Mouse (Mus musculus) A20 (cell line): ENCODE results near the gene Birc2.

Experiments
- DNase-seq: peaks from one replicate; pipeline ENCODE4 v3.0.0-alpha.2; 2011; ENCODE audit warnings: low read depth, low spot score

Birc2 gene

DNA sequence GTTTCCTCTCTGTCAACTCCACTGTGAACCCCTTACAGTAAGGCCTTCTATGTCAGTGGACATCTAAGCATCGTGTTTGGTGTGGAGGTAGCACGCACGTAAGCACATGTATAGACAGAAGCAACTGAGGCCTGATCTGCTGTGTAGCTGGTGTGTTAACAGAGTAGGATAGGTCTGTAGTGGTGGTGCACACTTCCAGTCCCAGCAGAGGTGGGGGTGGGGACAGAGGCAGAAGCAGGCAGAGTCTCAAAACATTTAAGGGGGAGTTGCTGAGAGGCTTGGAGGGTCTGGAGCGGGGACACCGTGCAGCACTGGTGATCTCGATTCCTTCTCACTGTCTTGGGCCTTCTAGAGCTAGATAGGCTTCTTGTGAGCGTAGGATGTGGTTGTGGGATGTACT, 50.8 kb downstream of the Birc2 start:
- no peak for DNase-seq

DNA sequence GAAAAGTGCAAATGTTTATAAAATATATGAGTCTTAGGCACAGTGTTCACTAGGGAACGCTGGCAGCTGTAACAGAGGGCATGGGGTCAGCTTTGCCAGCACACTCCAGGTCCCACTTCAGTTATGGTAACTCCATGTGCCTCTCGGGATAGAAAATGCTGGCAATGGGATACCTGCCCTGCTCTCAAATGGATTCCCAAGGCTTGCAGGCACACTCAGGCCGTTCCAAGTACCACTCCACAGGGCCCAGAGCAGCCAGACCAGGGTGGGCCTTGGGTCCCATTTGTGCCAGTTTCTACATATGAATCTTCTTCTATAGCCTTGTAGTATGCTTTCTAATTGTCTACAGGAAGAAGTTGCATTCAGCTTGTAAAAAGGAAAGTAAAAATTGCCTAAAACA, 51.5 kb downstream of the Birc2 start:
- DNase-seq: no peak

GRCm38 (mm10) chr9:7784615-7785012, 52.2 kb downstream of the Birc2 start:
- DNase-seq: no peak

GRCm38 (mm10) chr9:7783823-7784614, 52.8 kb downstream of the Birc2 start:
- DNase-seq: no peak

DNA sequence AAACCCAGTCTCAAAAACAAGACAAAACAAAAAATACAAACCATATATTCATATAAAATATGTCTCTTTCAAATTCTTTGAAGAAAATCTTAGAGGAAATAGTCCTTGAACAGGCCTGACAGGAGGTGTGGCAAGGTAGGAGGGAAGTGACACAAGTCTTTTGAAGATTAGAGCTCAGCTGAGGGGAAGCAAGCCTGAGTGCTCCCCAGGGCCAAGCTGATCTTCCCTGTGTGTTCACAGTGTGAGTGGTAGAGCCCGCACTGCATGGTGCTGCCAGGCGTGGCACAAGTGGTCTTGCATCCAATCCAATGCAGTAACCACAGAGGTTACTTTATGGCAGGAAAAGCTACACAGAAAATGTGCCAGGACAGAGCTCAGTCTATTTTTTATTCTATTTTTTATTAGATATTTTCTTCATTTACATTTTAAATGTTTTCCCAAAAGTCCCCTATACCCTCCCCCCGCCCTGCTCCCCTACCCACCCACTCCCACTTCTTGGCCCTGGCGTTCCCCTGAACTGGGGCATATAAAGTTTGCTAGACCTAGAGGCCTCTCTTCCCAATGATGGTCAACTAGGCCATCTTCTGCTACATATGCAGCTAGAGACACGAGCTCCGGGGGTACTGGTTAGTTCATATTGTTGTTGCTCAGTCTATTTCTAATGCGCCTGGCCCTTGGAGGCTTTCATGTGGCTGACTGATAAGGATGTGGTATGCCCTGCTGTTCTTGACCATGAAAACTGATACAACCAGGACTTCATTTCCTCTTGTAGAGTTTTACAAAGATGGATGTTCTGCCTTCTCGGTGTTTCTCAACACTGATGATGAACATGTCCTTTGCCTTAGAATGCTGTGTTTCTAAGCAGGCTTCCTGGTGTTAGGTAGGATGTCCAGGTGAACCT, 56.4 kb downstream of the Birc2 start:
- DNase-seq: peak; percentile 42

DNA sequence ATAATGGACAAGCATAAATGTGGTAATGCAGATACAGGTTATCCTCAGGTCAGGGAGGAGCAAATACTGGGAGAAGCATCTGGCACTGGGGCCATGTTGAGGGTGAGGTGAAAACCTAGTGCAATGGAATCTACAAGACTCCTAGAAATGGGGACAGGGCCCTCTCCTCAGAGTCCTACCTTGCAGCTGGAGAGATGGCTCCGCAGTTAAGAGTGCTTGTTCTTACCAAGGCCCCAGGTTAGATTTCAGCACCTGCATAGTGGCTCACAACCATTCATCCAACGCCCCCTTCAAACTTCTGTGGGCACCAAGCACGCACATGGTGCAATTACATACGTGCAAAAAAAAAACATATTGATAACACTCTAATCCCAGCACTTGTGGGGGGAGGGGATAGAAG, 57.1 kb downstream of the Birc2 start:
- DNase-seq: no peak

GRCm38 (mm10) chr9:7778771-7779170, 58.1 kb downstream of the Birc2 start:
- DNase-seq: no peak

DNA sequence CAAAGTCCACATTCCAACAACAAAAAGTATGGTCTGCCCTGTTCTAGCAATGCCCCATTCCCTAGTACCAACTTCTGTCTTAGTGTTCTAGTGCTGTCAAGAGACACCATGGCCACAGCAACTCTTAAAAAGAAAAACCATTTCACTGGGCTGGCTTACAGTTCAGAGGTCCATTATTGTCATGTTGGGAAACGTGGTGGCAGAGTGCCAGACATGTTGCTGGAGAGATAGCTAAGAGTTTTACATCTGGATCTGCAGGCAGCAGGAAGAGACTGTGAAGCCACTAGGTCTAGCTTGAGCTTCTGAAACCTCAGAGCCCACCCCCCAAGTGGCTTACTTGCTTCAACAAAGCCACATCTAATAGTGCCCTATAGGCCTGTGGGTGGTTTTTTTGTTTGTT, 59.2 kb downstream of the Birc2 start:
- DNase-seq: no peak

GRCm38 (mm10) chr9:7776940-7777339, 59.9 kb downstream of the Birc2 start:
- DNase-seq: no peak

GRCm38 (mm10) chr9:7775986-7776385, 60.9 kb downstream of the Birc2 start:
- DNase-seq: no peak

GRCm38 (mm10) chr9:7775011-7775410, 61.9 kb downstream of the Birc2 start:
- DNase-seq: no peak

DNA sequence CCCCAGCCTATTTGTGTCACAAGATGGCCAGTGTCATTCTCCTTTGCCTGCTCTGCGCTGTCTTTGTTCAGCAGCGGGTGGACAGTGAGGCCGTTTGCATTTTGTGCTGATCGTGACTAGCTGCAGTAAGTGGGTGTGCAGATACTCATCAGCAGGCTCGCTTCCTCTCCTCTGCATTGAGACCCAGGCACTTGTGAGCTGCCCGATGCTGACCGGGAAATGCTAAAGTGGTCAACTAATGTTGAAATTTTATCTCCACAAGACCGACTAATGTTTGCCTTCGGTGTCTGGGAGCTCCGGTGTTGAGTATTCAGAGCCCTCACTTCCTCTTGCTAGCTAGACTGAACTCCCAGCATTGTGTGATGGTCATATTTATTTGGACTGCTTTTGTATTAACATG, 62.3 kb downstream of the Birc2 start:
- DNase-seq: no peak

- no peak for DNase-seq
These were observed 63.2 kb downstream of the Birc2 start for GRCm38 (mm10) chr9:7773686-7774085.

DNA sequence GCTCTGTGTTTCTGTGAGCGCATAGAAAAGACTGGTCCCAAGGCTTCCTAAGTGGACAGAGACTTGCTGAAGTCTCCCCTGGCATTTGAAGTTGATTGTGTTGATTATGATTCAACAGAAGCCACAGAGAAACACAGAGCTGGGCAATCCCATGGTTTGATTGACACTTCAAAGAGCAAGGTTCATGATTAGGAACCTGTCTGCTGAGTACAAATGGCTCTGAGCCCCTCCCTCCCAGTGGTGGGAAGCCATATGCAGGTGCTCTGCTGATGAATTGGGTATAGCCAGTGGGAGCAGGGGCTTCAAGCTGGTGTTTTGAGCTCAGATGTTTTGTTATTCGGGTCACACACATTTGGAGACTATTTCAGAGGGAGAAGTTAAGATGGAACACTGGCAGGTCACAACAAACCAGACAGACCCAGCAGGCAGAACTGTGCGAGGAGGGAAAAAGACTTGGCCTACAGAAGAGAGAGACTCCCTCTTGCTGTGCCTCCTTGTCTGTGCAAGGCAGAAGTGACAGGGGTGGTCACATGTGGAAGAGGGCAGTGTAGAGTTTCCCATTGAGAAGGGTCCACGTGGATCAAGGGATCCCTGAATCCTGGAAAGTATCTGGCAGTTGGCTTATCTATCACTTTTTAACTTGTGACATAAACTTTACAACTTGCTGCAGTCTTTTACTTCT, 64.0 kb downstream of the Birc2 start:
- no peak for DNase-seq

DNA sequence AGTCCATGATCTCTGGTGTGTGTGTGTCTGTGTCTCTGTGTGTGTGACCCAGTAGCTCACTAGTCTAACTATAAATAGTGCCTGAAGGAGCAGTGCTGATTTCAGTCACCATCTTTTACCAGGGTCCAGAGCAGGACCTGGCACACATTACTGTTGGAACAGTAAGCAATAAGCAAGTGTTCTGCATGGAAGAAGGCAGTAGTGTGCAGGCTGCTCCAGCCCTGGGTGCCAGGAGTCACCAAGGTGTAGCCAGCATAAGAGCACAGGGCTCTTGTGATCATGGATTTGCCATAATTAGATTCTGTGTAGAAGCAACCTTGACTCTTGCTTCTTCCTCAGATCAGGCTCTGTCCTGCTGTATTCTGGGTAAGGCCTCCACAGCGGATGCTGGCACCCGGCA, 64.5 kb downstream of the Birc2 start:
- no peak for DNase-seq

- DNase-seq: no peak
These were observed 67.4 kb downstream of the Birc2 start for GRCm38 (mm10) chr9:7769491-7769890.

DNA sequence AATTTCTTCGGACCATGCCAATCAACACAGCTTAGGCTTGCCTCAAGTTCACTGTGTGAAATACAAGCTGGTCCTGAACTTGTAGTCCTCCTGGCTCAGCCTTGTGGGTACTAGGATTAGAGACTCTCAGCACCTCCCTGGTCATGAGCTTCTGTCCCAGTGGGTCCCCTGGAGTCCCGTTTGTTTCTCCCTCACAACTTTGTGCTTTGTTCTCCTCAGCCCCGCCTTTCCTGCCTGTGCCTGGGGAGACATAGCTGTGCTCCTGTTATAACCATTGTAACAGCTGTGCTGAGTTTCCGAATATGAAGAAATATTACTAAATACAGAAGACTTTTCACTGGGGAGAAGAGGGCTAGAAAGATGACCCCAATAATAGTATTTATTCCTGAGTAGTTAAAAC, 67.8 kb downstream of the Birc2 start:
- no peak for DNase-seq
